Mouse (Mus musculus) lung, embryonic 16.5 days (tissue): ENCODE data around the gene Tesc. TPM values are rescaled to one million over a fixed set of nuclear protein-coding genes. Genes with fewer than 3 reads are reported as not detected.

Experiments used
- ATAC-seq: fragments of 200-750 bp; cut with Nextera tagmentation; 2 replicates; pipeline ENCODE4 v1.8.0; 2017; ENCODE audit warnings: low read depth, mild to moderate bottlenecking, moderate library complexity
- H3K27ac ChIP-seq: fragments of 300-500 bp; sonication (generic); 2 replicates; pipeline ENCODE4 v1.5.1; 2014; ENCODE audit warnings: mild to moderate bottlenecking, control low read depth, low read length
- H3K27me3 ChIP-seq: fragments of 300-500 bp; sonication (generic); 2 replicates; pipeline ENCODE4 v1.6.1; 2014; ENCODE audit warnings: low read depth, low read length, mixed read lengths; ENCODE audit not compliant: control insufficient read depth, insufficient read depth
- H3K36me3 ChIP-seq: fragments of 300-500 bp; sonication (generic); 2 replicates; pipeline ENCODE4 v1.6.1; 2014; ENCODE audit warnings: low read length; ENCODE audit not compliant: control insufficient read depth, insufficient read depth
- H3K4me1 ChIP-seq: fragments of 300-500 bp; sonication (generic); replicated peaks from 2 replicates; pipeline ENCODE4 v1.6.1; 2014; ENCODE audit warnings: low read length, mixed read lengths; ENCODE audit not compliant: control insufficient read depth, insufficient read depth
- H3K4me2 ChIP-seq: fragments of 300-500 bp; sonication (generic); 2 replicates; pipeline ENCODE4 v1.6.1; 2014; ENCODE audit warnings: low read depth, low read length, control low read depth
- H3K4me3 ChIP-seq: fragments of 300-500 bp; sonication (generic); 2 replicates; pipeline ENCODE4 v1.5.1; 2014; ENCODE audit warnings: mild to moderate bottlenecking, low read length, control low read depth
- H3K9ac ChIP-seq: fragments of 300-500 bp; sonication (generic); 2 replicates; pipeline ENCODE4 v1.6.1; 2014; ENCODE audit warnings: low read length, control low read depth
- H3K9me3 ChIP-seq: fragments of 300-500 bp; sonication (generic); 2 replicates; pipeline ENCODE4 v1.6.1; 2016; ENCODE audit warnings: low read length; ENCODE audit not compliant: control insufficient read depth
- WGBS: fragments of 180-500 bp; shearing (Covaris S2); extraction: QIAGEN DNeasy Blood & Tissue Kit; methylation state at CpG from one replicate; pipeline ENCODE4 v1.1.7; 2014; 5-methylcytosine and 5-hydroxymethylcytosine counted together
- polyA plus RNA-seq: library from polyadenylated mRNA; unstranded; fragments of >200 nt; fragmentation: Nextera tagmentation; extraction: Ambion mirVana; gene quantifications from 2 replicates; pipeline ENCODE4 v1.2.1, GENCODE M21; 2015

The Tesc gene
- polyA plus RNA-seq, 1 experiment from 2014 or later, result 8.6 TPM

- no peak overlapping the region for H3K4me2 ChIP-seq
- no peak for ATAC-seq
- H3K27me3 ChIP-seq, result no peaks in the 10 kb centered on the region
- H3K36me3 ChIP-seq, result peaks cover 3% of the 10 kb centered on the region; the same call in 1 of the 2 replicates
- no peak overlapping the region for H3K9ac ChIP-seq
- H3K27ac ChIP-seq, result no peak overlapping the region
- WGBS, result 48% methylated on average over 10 of the region's 10 CpGs
- H3K4me1 ChIP-seq, result peaks cover 23% of the 10 kb centered on the region
- H3K4me3 ChIP-seq, result no peak overlapping the region
- H3K9me3 ChIP-seq, result no peaks in the 10 kb centered on the region
Observed at GRCm38 (mm10) chr5:118084171-118084727, 56.7 kb downstream of the Tesc start.

DNA sequence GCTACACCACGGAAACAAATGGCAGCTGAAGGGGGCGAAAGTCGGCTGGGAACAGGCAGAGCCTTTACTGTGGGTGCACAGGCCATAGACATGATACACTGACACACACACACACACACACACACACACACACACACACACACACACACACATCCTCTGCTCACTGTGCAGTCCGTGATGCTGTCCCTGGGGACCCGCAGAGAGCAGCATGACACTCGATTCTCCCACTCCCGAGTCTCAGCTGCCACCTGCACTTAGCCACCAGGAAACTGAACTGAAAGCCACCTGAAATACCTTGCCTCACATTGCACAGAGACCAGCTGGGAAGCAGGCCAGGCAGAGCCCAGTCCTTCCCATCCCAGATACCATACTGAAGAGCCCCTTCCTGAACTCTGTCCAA lies 57.8 kb downstream of the Tesc start:
- Histone ChIP-seq H3K4me3 (no peak overlapping the region), H3K36me3 (peaks cover 3% of the 10 kb centered on the region; the same call in 1 of the 2 replicates), H3K27ac (no peak overlapping the region), H3K4me1 (peaks cover 23% of the 10 kb centered on the region), H3K9ac (no peak overlapping the region), H3K27me3 (no peaks in the 10 kb centered on the region), H3K4me2 (no peak overlapping the region), H3K9me3 (no peaks in the 10 kb centered on the region)
- WGBS, result 66% methylated on average over 7 of the region's 7 CpGs
- ATAC-seq, result no peak

- Histone ChIP-seq H3K9me3 (no peaks in the 10 kb centered on the region), H3K36me3 (peaks cover 11% of the 10 kb centered on the region), H3K4me1 (peaks cover 19% of the 10 kb centered on the region), H3K4me2 (no peak overlapping the region), H3K4me3 (no peak overlapping the region), H3K9ac (no peak overlapping the region), H3K27ac (no peak overlapping the region), H3K27me3 (no peaks in the 10 kb centered on the region)
- WGBS, result 41% methylated on average over 7 of the region's 7 CpGs
- ATAC-seq, result no peak
Observed at GRCm38 (mm10) chr5:118086956-118087355, 59.4 kb downstream of the Tesc start.

GRCm38 (mm10) chr5:118089102-118089501 lies 61.6 kb downstream of the Tesc start:
- peaks cover 6% of the 10 kb centered on the region for H3K4me1 ChIP-seq
- ATAC-seq, result peak; percentile 53
- no peaks in the 10 kb centered on the region for H3K27me3 ChIP-seq
- peaks cover 24% of the 10 kb centered on the region for H3K36me3 ChIP-seq
- H3K4me3 ChIP-seq, result no peak overlapping the region
- no peak overlapping the region for H3K27ac ChIP-seq
- WGBS, result 59% methylated on average over 7 of the region's 7 CpGs
- H3K9ac ChIP-seq, result no peak overlapping the region
- no peaks in the 10 kb centered on the region for H3K9me3 ChIP-seq
- H3K4me2 ChIP-seq, result no peak overlapping the region

DNA sequence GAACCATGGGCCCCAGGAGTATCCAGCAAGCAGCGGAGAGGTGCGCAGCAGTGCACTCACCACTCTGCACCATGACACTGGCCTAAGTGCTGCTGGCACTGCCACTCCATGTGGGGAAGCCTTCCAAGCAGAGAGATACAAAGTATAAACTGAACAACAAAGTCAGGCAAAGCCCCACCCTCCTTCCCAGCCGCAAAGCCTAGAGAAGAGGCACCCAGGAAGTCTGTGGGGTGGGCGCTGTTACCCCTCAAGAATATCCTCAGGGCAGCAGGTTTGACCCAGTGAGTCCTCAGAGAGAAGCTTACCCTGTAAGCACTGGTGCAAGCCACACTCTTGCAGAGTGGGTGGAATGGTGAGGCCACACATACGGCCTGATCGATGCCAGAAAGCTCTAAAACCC lies 62.6 kb downstream of the Tesc start:
- Histone ChIP-seq H3K4me1 (no peaks in the 10 kb centered on the region; the same call in 1 of the 2 replicates), H3K4me2 (no peak overlapping the region), H3K9me3 (no peaks in the 10 kb centered on the region), H3K9ac (no peak overlapping the region), H3K27me3 (no peaks in the 10 kb centered on the region), H3K36me3 (peaks cover 26% of the 10 kb centered on the region), H3K27ac (no peak overlapping the region), H3K4me3 (no peak overlapping the region)
- ATAC-seq, result no peak
- 93% methylated on average over 6 of the region's 6 CpGs for WGBS

DNA sequence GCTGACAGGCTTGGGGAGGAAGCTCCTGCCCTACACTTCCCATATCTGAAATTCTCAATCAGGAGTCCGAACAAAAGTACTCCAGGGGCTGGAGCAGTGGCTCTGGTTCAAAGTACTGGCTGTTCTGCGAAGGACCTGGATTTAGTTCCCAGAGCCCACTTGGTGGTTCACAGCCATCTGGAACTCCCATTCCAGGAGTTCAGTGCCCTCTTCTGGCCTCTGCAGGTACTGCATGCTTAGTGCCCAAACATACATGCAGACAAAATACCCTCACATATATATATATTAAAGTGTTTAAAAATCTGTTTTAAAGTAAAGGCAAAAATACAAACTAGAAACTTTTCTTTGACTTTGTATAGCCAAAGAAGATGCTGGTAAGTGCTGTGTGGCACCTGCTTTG lies 63.3 kb downstream of the Tesc start:
- 94% methylated on average over 2 of the region's 2 CpGs for WGBS
- no peaks in the 10 kb centered on the region for H3K27me3 ChIP-seq
- H3K9ac ChIP-seq, result no peak overlapping the region
- ATAC-seq, result no peak
- no peak overlapping the region for H3K27ac ChIP-seq
- no peaks in the 10 kb centered on the region for H3K9me3 ChIP-seq
- H3K4me1 ChIP-seq, result no peaks in the 10 kb centered on the region
- H3K36me3 ChIP-seq, result peaks cover 29% of the 10 kb centered on the region
- no peak overlapping the region for H3K4me3 ChIP-seq
- H3K4me2 ChIP-seq, result no peak overlapping the region

DNA sequence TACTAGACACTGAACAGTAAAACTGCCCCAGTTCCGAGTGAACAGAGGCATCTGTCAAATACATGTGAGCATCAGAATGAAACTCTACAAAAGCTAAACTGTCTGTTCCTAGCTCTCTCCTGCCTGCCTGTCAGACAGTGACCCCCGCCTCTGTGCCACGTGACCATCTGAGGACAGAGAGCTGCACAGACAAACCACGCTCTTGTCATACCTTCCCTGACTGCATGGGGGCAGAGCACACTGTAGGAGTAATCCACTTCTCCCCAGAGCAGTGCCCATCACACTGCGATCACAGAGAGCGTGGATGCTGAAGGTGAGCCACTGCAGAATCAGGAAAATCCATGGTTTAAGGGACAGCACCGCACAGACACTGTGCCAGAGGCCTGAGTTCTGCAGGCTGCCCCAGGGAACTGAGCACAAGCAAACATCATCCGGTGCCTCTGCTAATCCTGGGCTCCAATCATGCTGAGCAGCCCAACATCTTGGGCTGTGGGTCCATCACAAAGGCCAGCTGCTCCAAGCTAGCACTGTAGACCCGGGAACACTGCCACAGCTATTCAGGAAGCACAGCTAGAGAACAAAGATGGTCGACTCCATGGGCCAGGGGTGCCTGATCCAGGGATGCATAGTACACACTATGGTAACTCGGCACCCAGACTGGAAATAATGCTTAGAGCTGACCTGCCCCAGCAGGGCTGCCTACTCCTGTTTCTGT lies 65.9 kb downstream of the Tesc start:
- Histone ChIP-seq H3K36me3 (peaks cover 29% of the 10 kb centered on the region), H3K9me3 (no peaks in the 10 kb centered on the region)
- no peak for ATAC-seq

DNA sequence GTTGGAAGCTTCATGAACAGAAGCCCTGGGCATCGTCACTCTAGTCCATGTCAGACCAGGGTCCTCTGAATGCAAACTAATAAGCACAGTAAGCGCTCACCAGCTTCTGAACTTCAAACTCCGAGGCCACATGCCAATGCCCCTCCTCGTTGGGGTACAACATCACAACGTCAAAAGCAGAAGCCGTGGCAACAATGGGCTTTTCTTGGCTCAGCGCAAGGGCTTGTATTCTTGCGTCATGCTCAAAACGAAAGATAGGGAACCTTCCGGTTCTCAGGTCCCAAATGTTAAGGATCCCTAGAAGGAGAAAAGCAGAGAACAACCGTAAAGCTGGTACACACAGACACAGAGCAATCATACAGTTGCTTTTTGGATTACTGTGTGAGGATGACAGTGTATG lies 67.9 kb downstream of the Tesc start:
- H3K9ac ChIP-seq, result no peak overlapping the region
- no peaks in the 10 kb centered on the region for H3K27me3 ChIP-seq
- H3K27ac ChIP-seq, result no peak overlapping the region
- H3K9me3 ChIP-seq, result no peaks in the 10 kb centered on the region
- H3K36me3 ChIP-seq, result peaks cover 29% of the 10 kb centered on the region
- no peak overlapping the region for H3K4me3 ChIP-seq
- no peak overlapping the region for H3K4me2 ChIP-seq
- WGBS, result 87% methylated on average over 11 of the region's 11 CpGs
- H3K4me1 ChIP-seq, result no peaks in the 10 kb centered on the region
- ATAC-seq, result no peak

More for the DNA sequence above, 65.9 kb downstream of the Tesc start:
- H3K4me1 ChIP-seq, result no peaks in the 10 kb centered on the region
- H3K4me2 ChIP-seq, result no peak overlapping the region
- no peak overlapping the region for H3K9ac ChIP-seq
- no peaks in the 10 kb centered on the region for H3K27me3 ChIP-seq
- H3K4me3 ChIP-seq, result no peak overlapping the region
- WGBS, result 72% methylated on average over 11 of the region's 11 CpGs
- H3K27ac ChIP-seq, result no peak overlapping the region

GRCm38 (mm10) chr5:118095849-118096248 lies 68.3 kb downstream of the Tesc start:
- Histone ChIP-seq H3K4me2 (no peak overlapping the region), H3K27me3 (no peaks in the 10 kb centered on the region), H3K36me3 (peaks cover 28% of the 10 kb centered on the region), H3K9ac (no peak overlapping the region), H3K4me1 (no peaks in the 10 kb centered on the region), H3K9me3 (no peaks in the 10 kb centered on the region), H3K27ac (no peak overlapping the region), H3K4me3 (no peak overlapping the region)
- WGBS, result 79% methylated on average over 4 of the region's 4 CpGs
- ATAC-seq, result no peak
